Mouse (Mus musculus): ENCODE measurements at regions not wholly inside any gene's neighbourhood (a gene's known extent, or its start where the extent isn't known, plus 50 kb on each side); places are given as distances from the start of the nearest gene placed in this dataset.
A peak's percentile ranks its signal among the peaks of the same experiment; 100 is the strongest.

GRCm38 (mm10) chr1:55838168-55838567 is 432.4 kb downstream of the Plcl1 start:
- Histone ChIP-seq H3K4me1 (ENCODE audit: control insufficient read depth, insufficient read depth, low read length) (no peaks in the 10 kb centered on the region), H3K4me2 (ENCODE audit: low read length) (no peak overlapping the region), H3K36me3 (ENCODE audit: control insufficient read depth, insufficient read depth, low read length) (no peaks in the 10 kb centered on the region), H3K9ac (ENCODE audit: low read depth, low read length) (no peak overlapping the region), H3K27ac (ENCODE audit: low read length) (no peak overlapping the region), H3K4me3 (ENCODE audit: low read depth, low read length) (no peak overlapping the region), H3K9me3 (replicated peaks; ENCODE audit: control insufficient read depth, low read length, poor library complexity, severe bottlenecking) (no peaks in the 10 kb centered on the region), H3K27me3 (ENCODE audit: control insufficient read depth, insufficient read depth, low read depth, low read length) (no peaks in the 10 kb centered on the region)
- 0% methylated on average over 2 of the region's 2 CpGs for WGBS
- ATAC-seq = peak; percentile 72; the same call in 1 of the 2 replicates

- H3K4me3 ChIP-seq (ENCODE audit: low read depth, low read length) = no peak overlapping the region
- no peaks in the 10 kb centered on the region for H3K9me3 ChIP-seq (replicated peaks; ENCODE audit: control insufficient read depth, low read length, poor library complexity, severe bottlenecking)
- WGBS = 42% methylated on average over 3 of the region's 3 CpGs
- no peaks in the 10 kb centered on the region for H3K4me1 ChIP-seq (ENCODE audit: control insufficient read depth, insufficient read depth, low read length)
- no peak overlapping the region for H3K9ac ChIP-seq (ENCODE audit: low read depth, low read length)
- no peak overlapping the region for H3K27ac ChIP-seq (ENCODE audit: low read length)
- H3K36me3 ChIP-seq (ENCODE audit: control insufficient read depth, insufficient read depth, low read length) = no peaks in the 10 kb centered on the region
- no peaks in the 10 kb centered on the region for H3K27me3 ChIP-seq (ENCODE audit: control insufficient read depth, insufficient read depth, low read depth, low read length)
- no peak overlapping the region for H3K4me2 ChIP-seq (ENCODE audit: low read length)
- peak; percentile 76; the same call in 1 of the 2 replicates for ATAC-seq
Measured at GRCm38 (mm10) chr1:55848806-55849205, 443.1 kb downstream of the Plcl1 start.

- H3K27me3 ChIP-seq (ENCODE audit: control insufficient read depth, insufficient read depth, low read depth, low read length) = no peaks in the 10 kb centered on the region
- no peak overlapping the region for H3K27ac ChIP-seq (ENCODE audit: low read length)
- no peak overlapping the region for H3K9ac ChIP-seq (ENCODE audit: low read depth, low read length)
- no peak overlapping the region for H3K4me2 ChIP-seq (ENCODE audit: low read length)
- no peaks in the 10 kb centered on the region for H3K4me1 ChIP-seq (ENCODE audit: control insufficient read depth, insufficient read depth, low read length)
- ATAC-seq = no peak
- no peak overlapping the region for H3K4me3 ChIP-seq (ENCODE audit: low read depth, low read length)
- no peaks in the 10 kb centered on the region for H3K36me3 ChIP-seq (ENCODE audit: control insufficient read depth, insufficient read depth, low read length)
- H3K9me3 ChIP-seq (replicated peaks; ENCODE audit: control insufficient read depth, low read length, poor library complexity, severe bottlenecking) = no peaks in the 10 kb centered on the region
Measured at GRCm38 (mm10) chr1:55852354-55852753, 446.6 kb downstream of the Plcl1 start.

GRCm38 (mm10) chr1:55859113-55859512 is 453.4 kb downstream of the Plcl1 start:
- Histone ChIP-seq H3K4me3 (ENCODE audit: low read depth, low read length) (no peak overlapping the region), H3K9ac (ENCODE audit: low read depth, low read length) (no peak overlapping the region), H3K27me3 (ENCODE audit: control insufficient read depth, insufficient read depth, low read depth, low read length) (no peaks in the 10 kb centered on the region), H3K9me3 (replicated peaks; ENCODE audit: control insufficient read depth, low read length, poor library complexity, severe bottlenecking) (no peaks in the 10 kb centered on the region), H3K36me3 (ENCODE audit: control insufficient read depth, insufficient read depth, low read length) (no peaks in the 10 kb centered on the region), H3K4me2 (ENCODE audit: low read length) (no peak overlapping the region), H3K4me1 (ENCODE audit: control insufficient read depth, insufficient read depth, low read length) (no peaks in the 10 kb centered on the region), H3K27ac (ENCODE audit: low read length) (no peak overlapping the region)
- 62% methylated on average over 3 of the region's 3 CpGs for WGBS
- no peak for ATAC-seq

- Histone ChIP-seq H3K4me1 (ENCODE audit: control insufficient read depth, insufficient read depth, low read length) (no peaks in the 10 kb centered on the region), H3K4me2 (ENCODE audit: low read length) (no peak overlapping the region), H3K36me3 (ENCODE audit: control insufficient read depth, insufficient read depth, low read length) (no peaks in the 10 kb centered on the region), H3K9ac (ENCODE audit: low read depth, low read length) (no peak overlapping the region), H3K27me3 (ENCODE audit: control insufficient read depth, insufficient read depth, low read depth, low read length) (no peaks in the 10 kb centered on the region), H3K9me3 (replicated peaks; ENCODE audit: control insufficient read depth, low read length, poor library complexity, severe bottlenecking) (no peaks in the 10 kb centered on the region), H3K27ac (ENCODE audit: low read length) (no peak overlapping the region), H3K4me3 (ENCODE audit: low read depth, low read length) (no peak overlapping the region)
- WGBS = 62% methylated on average over 3 of the region's 3 CpGs
- ATAC-seq = no peak
Measured at GRCm38 (mm10) chr1:55863113-55863512, 457.4 kb downstream of the Plcl1 start.

- Histone ChIP-seq H3K9ac (ENCODE audit: low read depth, low read length) (no peak overlapping the region), H3K27me3 (ENCODE audit: control insufficient read depth, insufficient read depth, low read depth, low read length) (no peaks in the 10 kb centered on the region), H3K27ac (ENCODE audit: low read length) (no peak overlapping the region), H3K4me1 (ENCODE audit: control insufficient read depth, insufficient read depth, low read length) (no peaks in the 10 kb centered on the region), H3K9me3 (replicated peaks; ENCODE audit: control insufficient read depth, low read length, poor library complexity, severe bottlenecking) (no peaks in the 10 kb centered on the region), H3K36me3 (ENCODE audit: control insufficient read depth, insufficient read depth, low read length) (no peaks in the 10 kb centered on the region), H3K4me3 (ENCODE audit: low read depth, low read length) (no peak overlapping the region), H3K4me2 (ENCODE audit: low read length) (no peak overlapping the region)
- ATAC-seq = no peak
- 75% methylated on average over 4 of the region's 4 CpGs for WGBS
Measured at GRCm38 (mm10) chr1:55865274-55865673, 459.6 kb downstream of the Plcl1 start.

- Histone ChIP-seq H3K4me3 (ENCODE audit: low read depth, low read length) (no peak overlapping the region), H3K27ac (ENCODE audit: low read length) (no peak overlapping the region), H3K36me3 (ENCODE audit: control insufficient read depth, insufficient read depth, low read length) (no peaks in the 10 kb centered on the region), H3K4me1 (ENCODE audit: control insufficient read depth, insufficient read depth, low read length) (no peaks in the 10 kb centered on the region), H3K9ac (ENCODE audit: low read depth, low read length) (no peak overlapping the region), H3K27me3 (ENCODE audit: control insufficient read depth, insufficient read depth, low read depth, low read length) (no peaks in the 10 kb centered on the region), H3K4me2 (ENCODE audit: low read length) (no peak overlapping the region), H3K9me3 (replicated peaks; ENCODE audit: control insufficient read depth, low read length, poor library complexity, severe bottlenecking) (peaks cover 2% of the 10 kb centered on the region; the same call in 1 of the 2 replicates)
- ATAC-seq = no peak
Measured at GRCm38 (mm10) chr1:55866677-55867076, 461.0 kb downstream of the Plcl1 start.

- WGBS = 91% methylated on average over 4 of the region's 4 CpGs
- Histone ChIP-seq H3K9me3 (replicated peaks; ENCODE audit: control insufficient read depth, low read length, poor library complexity, severe bottlenecking) (peaks cover 2% of the 10 kb centered on the region; the same call in 1 of the 2 replicates), H3K9ac (ENCODE audit: low read depth, low read length) (no peak overlapping the region), H3K4me3 (ENCODE audit: low read depth, low read length) (no peak overlapping the region), H3K4me1 (ENCODE audit: control insufficient read depth, insufficient read depth, low read length) (no peaks in the 10 kb centered on the region), H3K27me3 (ENCODE audit: control insufficient read depth, insufficient read depth, low read depth, low read length) (no peaks in the 10 kb centered on the region; the same call in 1 of the 2 replicates), H3K4me2 (ENCODE audit: low read length) (no peak overlapping the region), H3K36me3 (ENCODE audit: control insufficient read depth, insufficient read depth, low read length) (no peaks in the 10 kb centered on the region), H3K27ac (ENCODE audit: low read length) (no peak overlapping the region)
- peak; percentile 49; the same call in 1 of the 2 replicates for ATAC-seq
Measured at GRCm38 (mm10) chr1:55873583-55873982, 467.9 kb downstream of the Plcl1 start.

- H3K36me3 ChIP-seq (ENCODE audit: control insufficient read depth, insufficient read depth, low read length) = no peaks in the 10 kb centered on the region
- no peak overlapping the region for H3K9ac ChIP-seq (ENCODE audit: low read depth, low read length)
- peak; percentile 94 for ATAC-seq
- H3K4me2 ChIP-seq (ENCODE audit: low read length) = no peak overlapping the region
- no peaks in the 10 kb centered on the region; the same call in 1 of the 2 replicates for H3K27me3 ChIP-seq (ENCODE audit: control insufficient read depth, insufficient read depth, low read depth, low read length)
- H3K9me3 ChIP-seq (replicated peaks; ENCODE audit: control insufficient read depth, low read length, poor library complexity, severe bottlenecking) = peaks cover 2% of the 10 kb centered on the region; the same call in 1 of the 2 replicates
- no peak overlapping the region for H3K4me3 ChIP-seq (ENCODE audit: low read depth, low read length)
- H3K4me1 ChIP-seq (ENCODE audit: control insufficient read depth, insufficient read depth, low read length) = no peaks in the 10 kb centered on the region
- WGBS = 19% methylated on average over 7 of the region's 7 CpGs
- no peak overlapping the region for H3K27ac ChIP-seq (ENCODE audit: low read length)
Measured at GRCm38 (mm10) chr1:55874143-55874867, 468.6 kb downstream of the Plcl1 start.

All from midbrain, embryonic 16.5 days (tissue).